Mouse (Mus musculus): Measurements from ENCODE around the gene Eloa. TPM values are rescaled to one million over a fixed set of nuclear protein-coding genes. Genes with fewer than 3 reads are reported as not detected.

The Eloa gene
- polyA plus RNA-seq, 1 experiment, result 4.5 TPM

GRCm38 (mm10) chr4:135962946-135963345, 58.6 kb downstream of the Eloa start:
- Histone ChIP-seq H3K4me3 (replicated peaks) (peak overlapping the region; percentile 95), H3K4me1 (peaks cover 65% of the 10 kb centered on the region), H3K9me3 (no peaks in the 10 kb centered on the region), H3K36me3 (replicated peaks; ENCODE audit: low read length) (peaks cover 77% of the 10 kb centered on the region), H3K27me3 (replicated peaks) (no peaks in the 10 kb centered on the region)
- TF ChIP-seq FLI1 (IDR thresholded peaks at IDR 0.05; ENCODE audit: low read length) (no peak), GATA1 (IDR thresholded peaks at IDR 0.05; ENCODE audit: borderline replicate concordance, low read length) (no peak)

- Histone ChIP-seq H3K36me3 (replicated peaks; ENCODE audit: low read length) (peaks cover 77% of the 10 kb centered on the region), H3K27me3 (replicated peaks) (no peaks in the 10 kb centered on the region), H3K9me3 (no peaks in the 10 kb centered on the region), H3K4me3 (replicated peaks) (no peak overlapping the region), H3K4me1 (peaks cover 68% of the 10 kb centered on the region)
- TF ChIP-seq GATA1 (IDR thresholded peaks at IDR 0.05; ENCODE audit: borderline replicate concordance, low read length) (no peak), FLI1 (IDR thresholded peaks at IDR 0.05; ENCODE audit: low read length) (no peak)
These were observed 59.4 kb downstream of the Eloa start for GRCm38 (mm10) chr4:135962198-135962597.

- Histone ChIP-seq H3K9me3 (no peaks in the 10 kb centered on the region), H3K4me3 (replicated peaks) (peak overlapping the region; percentile 17), H3K36me3 (replicated peaks; ENCODE audit: low read length) (peaks cover 74% of the 10 kb centered on the region), H3K4me1 (peaks cover 68% of the 10 kb centered on the region), H3K27me3 (replicated peaks) (no peaks in the 10 kb centered on the region)
- no peak for TF ChIP-seq FLI1 (IDR thresholded peaks at IDR 0.05; ENCODE audit: low read length)
- no peak for TF ChIP-seq GATA1 (IDR thresholded peaks at IDR 0.05; ENCODE audit: borderline replicate concordance, low read length)
These were observed 59.9 kb downstream of the Eloa start for GRCm38 (mm10) chr4:135961709-135962108.

GRCm38 (mm10) chr4:135960717-135961116, 60.8 kb downstream of the Eloa start:
- Histone ChIP-seq H3K4me3 (replicated peaks) (no peak overlapping the region), H3K27me3 (replicated peaks) (no peaks in the 10 kb centered on the region), H3K36me3 (replicated peaks; ENCODE audit: low read length) (peaks cover 74% of the 10 kb centered on the region), H3K4me1 (peaks cover 59% of the 10 kb centered on the region), H3K9me3 (no peaks in the 10 kb centered on the region)
- TF ChIP-seq FLI1 (IDR thresholded peaks at IDR 0.05; ENCODE audit: low read length) (no peak), GATA1 (IDR thresholded peaks at IDR 0.05; ENCODE audit: borderline replicate concordance, low read length) (no peak)

- TF ChIP-seq GATA1 (IDR thresholded peaks at IDR 0.05; ENCODE audit: borderline replicate concordance, low read length) (no peak), FLI1 (IDR thresholded peaks at IDR 0.05; ENCODE audit: low read length) (no peak)
- H3K9me3 ChIP-seq, result no peaks in the 10 kb centered on the region
- H3K36me3 ChIP-seq (replicated peaks; ENCODE audit: low read length), result peaks cover 87% of the 10 kb centered on the region
- no peaks in the 10 kb centered on the region for H3K27me3 ChIP-seq (replicated peaks)
- no peak overlapping the region for H3K4me3 ChIP-seq (replicated peaks)
- H3K4me1 ChIP-seq, result peaks cover 47% of the 10 kb centered on the region
These were observed 63.2 kb downstream of the Eloa start for GRCm38 (mm10) chr4:135958354-135958753.

GRCm38 (mm10) chr4:135955886-135956285, 65.7 kb downstream of the Eloa start:
- TF ChIP-seq GATA1 (IDR thresholded peaks at IDR 0.05; ENCODE audit: borderline replicate concordance, low read length), result no peak
- TF ChIP-seq FLI1 (IDR thresholded peaks at IDR 0.05; ENCODE audit: low read length), result no peak
- Histone ChIP-seq H3K9me3 (peaks cover 12% of the 10 kb centered on the region), H3K4me1 (peaks cover 28% of the 10 kb centered on the region), H3K4me3 (replicated peaks) (no peak overlapping the region), H3K27me3 (replicated peaks) (no peaks in the 10 kb centered on the region), H3K36me3 (replicated peaks; ENCODE audit: low read length) (peaks cover 92% of the 10 kb centered on the region)

GRCm38 (mm10) chr4:135954241-135954640, 67.3 kb downstream of the Eloa start:
- TF ChIP-seq GATA1 (IDR thresholded peaks at IDR 0.05; ENCODE audit: borderline replicate concordance, low read length) (no peak), FLI1 (IDR thresholded peaks at IDR 0.05; ENCODE audit: low read length) (no peak)
- Histone ChIP-seq H3K36me3 (replicated peaks; ENCODE audit: low read length) (peaks cover 87% of the 10 kb centered on the region), H3K9me3 (peaks cover 12% of the 10 kb centered on the region)

More at GRCm38 (mm10) chr4:135954241-135954640, 67.3 kb downstream of the Eloa start:
- no peak overlapping the region for H3K4me3 ChIP-seq (replicated peaks)
- H3K27me3 ChIP-seq (replicated peaks), result no peaks in the 10 kb centered on the region
- H3K4me1 ChIP-seq, result peaks cover 34% of the 10 kb centered on the region

Other genes with a start within 250 kb of the Eloa start
- 81.0 and 110 TPM in 2 replicates for gene Srsf10, start 166.0 kb downstream of the Eloa start, polyA plus RNA-seq (2012; ENCODE audit: insufficient read depth, low replicate concordance)
- gene Pnrc2, start 147.9 kb downstream of the Eloa start, polyA plus RNA-seq (2012; ENCODE audit: insufficient read depth, low replicate concordance), result 6.2 TPM in 1 of 2 replicates, not detected in the other
- 1.3 and 4.9 TPM in 2 replicates for gene Cnr2, start 126.4 kb downstream of the Eloa start, polyA plus RNA-seq (2012; ENCODE audit: insufficient read depth, low replicate concordance)
- 19.9 and 22.2 TPM in 2 replicates for gene Fuca1, start 101.0 kb downstream of the Eloa start, polyA plus RNA-seq (2012; ENCODE audit: insufficient read depth, low replicate concordance)
- gene Hmgcl, start 75.3 kb downstream of the Eloa start, polyA plus RNA-seq (2012; ENCODE audit: insufficient read depth, low replicate concordance), result 27.0 and 31.8 TPM in 2 replicates
- 71.2 and 91.8 TPM in 2 replicates for gene Gale, start 58.0 kb downstream of the Eloa start, polyA plus RNA-seq (2012; ENCODE audit: insufficient read depth, low replicate concordance)
- gene Lypla2, start 49.1 kb downstream of the Eloa start, polyA plus RNA-seq (2012; ENCODE audit: insufficient read depth, low replicate concordance), result 295 and 453 TPM in 2 replicates
- gene Pithd1, start 34.5 kb downstream of the Eloa start, polyA plus RNA-seq (2012; ENCODE audit: insufficient read depth, low replicate concordance), result 41.3 and 62.6 TPM in 2 replicates
- 414 and 1,524 TPM in 2 replicates for gene Rpl11, start 31.7 kb upstream of the Eloa start, polyA plus RNA-seq (2012; ENCODE audit: insufficient read depth, low replicate concordance)
- 13.8 TPM in 1 of 2 replicates, not detected in the other for gene Id3, start 121.7 kb upstream of the Eloa start, polyA plus RNA-seq (2012; ENCODE audit: insufficient read depth, low replicate concordance)
- gene E2f2, start 150.6 kb upstream of the Eloa start, polyA plus RNA-seq (2012; ENCODE audit: insufficient read depth, low replicate concordance), result 10.5 and 25.7 TPM in 2 replicates
- gene Asap3, start 184.6 kb upstream of the Eloa start, polyA plus RNA-seq (2012; ENCODE audit: insufficient read depth, low replicate concordance), result not detected in 2 replicates
- not detected in 2 replicates for gene Tcea3, start 226.0 kb upstream of the Eloa start, polyA plus RNA-seq (2012; ENCODE audit: insufficient read depth, low replicate concordance)

All from megakaryocyte, embryonic 14.5 days (primary cell).